Mouse (Mus musculus) ES-E14 (cell line): ENCODE data around the gene Ephx4.

Experiments used
- MAFK ChIP-seq: IDR thresholded peaks from 2 replicates; pipeline ENCODE4 v1.6.1; 2014; ENCODE audit warnings: mild to moderate bottlenecking, low read depth, low read length, inconsistent platforms; ENCODE audit not compliant: insufficient read depth
- ZC3H11A ChIP-seq: IDR thresholded peaks from 2 replicates; pipeline ENCODE4 v1.6.1; 2012; ENCODE audit warnings: low read depth, mild to moderate bottlenecking, inconsistent platforms, low read length, borderline replicate concordance

- TF ChIP-seq ZC3H11A (no peak), MAFK (no peak)
Observed at GRCm38 (mm10) chr5:107410305-107410704, 7.8 kb downstream of the Ephx4 start.
